Mouse (Mus musculus): ENCODE measurements around the gene Pde4c.

The Pde4c gene

GRCm38 (mm10) chr8:70723486-70724210 is at the start of gene Pde4c:
Pde4c (plus strand) TSS chr8:70723720.
- ChIA-PET CTCF (interaction anchor here in 3 of 4 experiments (0.8 to 10.1 kb wide), 9 partner anchors 28 to 121 kb away, joined by 3 to 92 read pairs (median 3); partner anchors contain the start of genes Rab3a (in 2 of the 3), Arrdc2 (in 1 of the 3) and Mpv17l2 (in 1 of the 3)), POLR2A (interaction anchor here in 3 of 4 experiments (0.5 to 5.1 kb wide), 25 partner anchors 9 to 173 kb away, joined by 3 to 28 read pairs (median 4); partner anchors contain the start of genes Jund (in 2 of the 3), Mpv17l2 (in 2 of the 3), Rab3a (in 2 of the 3) and Arrdc2 (in 1 of the 3))

DNA sequence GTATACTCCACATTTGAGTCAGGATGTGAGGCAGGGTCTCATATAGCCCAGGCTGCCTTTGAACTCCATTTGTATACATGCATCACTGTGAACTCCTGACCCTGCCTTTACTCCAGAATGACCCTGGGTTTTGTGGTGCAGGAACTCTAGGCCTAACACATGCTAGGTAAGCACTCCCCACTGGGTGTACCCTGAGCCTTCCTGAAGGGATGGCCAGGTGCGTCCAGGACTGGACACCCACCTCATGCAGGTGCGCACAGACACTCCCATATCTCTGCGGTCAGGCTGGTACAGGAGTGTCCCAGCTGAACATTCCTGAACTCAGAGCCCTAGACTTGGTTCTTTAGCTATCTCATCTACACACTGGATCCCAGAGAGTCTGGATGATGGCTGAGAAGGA is 49.4 kb upstream of the Pde4c start:
- POLR2A ChIA-PET, result interaction anchor here (0.6 to 21.3 kb wide), 114 partner anchors 8 to 896 kb away, joined by 3 to 1467 read pairs (median 8); partner anchors contain the start of genes Jund (in 4 of the 4), Arrdc2 (in 3 of the 4), Fkbp8 (in 3 of the 4) and Iqcn (in 3 of the 4)
- CTCF ChIA-PET, result interaction anchor here (0.6 to 5.6 kb wide), 25 partner anchors 14 to 388 kb away, joined by 3 to 93 read pairs (median 6); partner anchors contain the start of genes Gm3336 (in 2 of the 4), Jund (in 2 of the 4), Mpv17l2 (in 1 of the 4) and Pgpep1 (in 1 of the 4)

DNA sequence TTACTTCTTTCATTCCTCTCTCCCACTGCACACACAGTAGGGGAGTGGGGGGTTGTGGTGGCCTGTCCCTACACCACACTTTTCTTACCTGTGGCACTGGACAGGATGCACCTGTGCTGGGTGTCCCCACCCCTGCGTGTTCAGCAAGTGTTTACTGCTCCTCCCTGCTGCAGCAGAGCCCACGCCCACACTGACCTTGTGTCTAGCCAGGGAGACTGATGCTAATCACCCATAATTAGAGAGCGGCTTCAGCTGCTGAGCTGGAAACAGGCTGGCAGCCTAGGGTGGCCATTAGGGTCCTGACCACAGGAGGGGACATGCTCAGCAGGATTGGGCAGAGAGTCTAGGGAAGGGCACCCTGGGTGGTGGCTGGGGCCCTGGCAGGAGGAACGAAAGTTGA is 48.8 kb upstream of the Pde4c start:
- ChIA-PET CTCF (interaction anchor here in 3 of 4 experiments (0.6 to 5.6 kb wide), 10 partner anchors 17 to 278 kb away, joined by 3 to 93 read pairs (median 5); partner anchors contain the start of gene Jund (in 1 of the 3)), POLR2A (interaction anchor here (0.8 to 21.3 kb wide), 56 partner anchors 9 to 895 kb away, joined by 3 to 1467 read pairs (median 12); partner anchors contain the start of genes Jund (in 4 of the 4), Iqcn (in 3 of the 4), Arrdc2 (in 2 of the 4) and Gdf15 (in 2 of the 4))

- CTCF ChIA-PET, result interaction anchor here in 2 of 4 experiments (0.7 to 5.6 kb wide), 6 partner anchors 16 to 172 kb away, joined by 3 to 93 read pairs (median 4); partner anchors contain the start of gene Jund (in 1 of the 2)
- POLR2A ChIA-PET, result interaction anchor here (0.6 to 21.3 kb wide), 45 partner anchors 9 to 230 kb away, joined by 3 to 1467 read pairs (median 12); partner anchors contain the start of genes Jund (in 4 of the 4), Arrdc2 (in 2 of the 4), Gdf15 (in 2 of the 4) and Iqcn (in 2 of the 4)
Measured at GRCm38 (mm10) chr8:70675336-70675735, 48.2 kb upstream of the Pde4c start.

DNA sequence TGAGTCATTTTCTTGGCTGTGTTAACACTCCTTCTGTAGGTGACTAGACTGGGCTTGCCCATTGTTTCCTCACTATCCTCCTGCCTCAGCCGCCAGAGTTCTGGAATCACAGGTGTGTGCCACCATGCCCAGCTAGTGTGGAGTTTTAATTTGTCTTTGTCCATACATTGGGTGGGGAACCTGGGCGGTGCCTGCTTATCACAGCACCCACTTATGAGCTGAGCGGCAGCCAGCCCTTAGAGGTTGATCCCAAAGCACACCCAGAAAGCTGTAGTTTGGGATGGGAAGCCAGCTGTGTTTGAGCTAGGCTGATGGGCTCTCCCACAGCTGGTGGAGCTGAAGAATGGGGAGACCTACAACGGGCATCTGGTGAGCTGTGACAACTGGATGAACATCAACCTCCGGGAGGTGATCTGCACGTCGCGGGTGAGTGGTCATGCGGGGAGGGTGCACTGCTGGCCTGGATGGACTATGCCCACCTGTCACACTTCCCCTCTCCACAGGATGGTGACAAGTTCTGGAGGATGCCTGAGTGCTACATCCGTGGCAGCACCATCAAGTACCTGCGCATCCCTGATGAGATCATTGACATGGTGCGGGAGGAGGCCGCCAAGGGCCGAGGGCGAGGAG is 46.0 kb upstream of the Pde4c start:
- POLR2A ChIA-PET, result interaction anchor here in 3 of 4 experiments (0.5 to 21.3 kb wide), 18 partner anchors 8 to 527 kb away, joined by 3 to 1467 read pairs (median 4); partner anchors contain the start of genes Jund (in 3 of the 3) and Iqcn (in 2 of the 3)
- CTCF ChIA-PET, result interaction anchor here in 2 of 4 experiments (0.6 to 1.0 kb wide), 2 partner anchors 41 to 179 kb away, joined by 3 to 5 read pairs; partner anchors contain the start of gene Gm3336 (in 1 of the 2)

GRCm38 (mm10) chr8:70678679-70679078 is 44.8 kb upstream of the Pde4c start:
- POLR2A ChIA-PET, result interaction anchor here in 3 of 4 experiments (1.0 to 21.3 kb wide), 10 partner anchors 10 to 161 kb away, joined by 3 to 1467 read pairs (median 7); partner anchors contain the start of genes Jund (in 3 of the 3), Iqcn (in 2 of the 3), Arrdc2 (in 1 of the 3) and Pgpep1 (in 1 of the 3)
- CTCF ChIA-PET, result interaction anchor here in 1 of 4 experiments (0.6 kb wide), 2 partner anchors 116 to 166 kb away, joined by 3 read pairs; no protein-coding TSS in a partner anchor

DNA sequence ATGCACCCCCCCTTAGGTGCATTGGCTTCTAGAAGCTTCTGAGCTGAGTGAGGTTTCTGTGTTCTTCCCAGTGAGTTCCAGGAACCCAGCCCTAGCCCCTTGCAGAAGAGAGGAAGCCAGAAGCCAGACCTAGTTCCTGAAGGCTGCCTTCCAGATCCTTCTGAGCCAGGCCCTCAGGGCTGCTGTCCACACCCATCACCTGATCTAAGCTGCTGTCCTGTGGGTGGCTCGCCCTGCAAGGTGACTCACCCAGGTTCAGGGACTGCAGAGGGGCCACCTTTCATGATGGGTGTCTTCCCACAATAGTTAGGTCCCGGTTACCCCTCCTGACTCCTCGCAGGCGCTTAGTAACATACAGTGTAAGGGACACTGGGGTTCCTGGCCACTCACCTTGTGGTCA is 44.1 kb upstream of the Pde4c start:
- POLR2A ChIA-PET, result interaction anchor here (1.0 to 21.3 kb wide), 15 partner anchors 10 to 160 kb away, joined by 3 to 1467 read pairs (median 5); partner anchors contain the start of genes Jund (in 3 of the 4), Iqcn (in 2 of the 4), Arrdc2 (in 1 of the 4) and Pgpep1 (in 1 of the 4)
- CTCF ChIA-PET, result interaction anchor here in 2 of 4 experiments (0.6 to 1.4 kb wide), 2 partner anchors 11 kb away, joined by 3 to 4 read pairs; no protein-coding TSS in a partner anchor

- CTCF ChIA-PET, result interaction anchor here in 1 of 4 experiments (1.4 kb wide), 1 partner anchor 11 kb away, joined by 4 read pairs; no protein-coding TSS in a partner anchor
- POLR2A ChIA-PET, result interaction anchor here (0.6 to 21.3 kb wide), 11 partner anchors 11 to 159 kb away, joined by 3 to 1467 read pairs (median 5); partner anchors contain the start of genes Jund (in 3 of the 4), Iqcn (in 2 of the 4), Arrdc2 (in 1 of the 4) and Pgpep1 (in 1 of the 4)
Measured at GRCm38 (mm10) chr8:70680039-70680438, 43.5 kb upstream of the Pde4c start.

GRCm38 (mm10) chr8:70681410-70681809 is 42.1 kb upstream of the Pde4c start:
- ChIA-PET POLR2A (interaction anchor here in 3 of 4 experiments (0.6 to 24.5 kb wide), 9 partner anchors 1 to 182 kb away, joined by 3 to 1467 read pairs (median 18); partner anchors contain the start of genes Iqcn (in 2 of the 3), Jund (in 2 of the 3), Lsm4 (in 2 of the 3) and Pgpep1 (in 2 of the 3)), CTCF (interaction anchor here in 3 of 4 experiments (0.7 to 1.1 kb wide), 4 partner anchors 9 to 28 kb away, joined by 3 to 10 read pairs (median 3); partner anchors contain the start of gene Lsm4 (in 1 of the 3))

DNA sequence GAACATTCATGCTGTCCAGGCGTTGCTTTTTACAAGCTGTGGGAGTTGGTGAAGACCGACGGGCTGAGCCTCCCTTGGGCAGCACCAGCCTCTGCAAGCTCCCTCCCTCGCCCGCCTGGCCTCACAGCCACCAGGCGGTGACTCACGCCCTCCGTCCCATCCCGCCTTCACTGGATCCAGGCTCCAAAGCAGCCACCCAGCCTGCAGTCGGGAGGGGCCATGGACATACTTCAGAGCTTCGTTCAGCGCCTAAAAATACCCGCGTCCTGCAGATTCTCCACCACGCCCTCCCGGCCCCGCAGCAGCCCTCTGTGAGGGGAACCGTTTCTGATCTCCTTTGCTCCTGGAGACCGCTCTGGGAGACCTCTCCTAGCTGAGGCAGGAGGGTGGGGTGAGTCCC is 41.3 kb upstream of the Pde4c start:
- ChIA-PET CTCF (interaction anchor here in 3 of 4 experiments (0.6 to 1.8 kb wide), 9 partner anchors 9 to 683 kb away, joined by 3 to 10 read pairs (median 3); partner anchors contain the start of genes Gm3336 (in 2 of the 3) and Lsm4 (in 2 of the 3)), POLR2A (interaction anchor here (0.5 to 24.5 kb wide), 36 partner anchors 2 to 1887 kb away, joined by 3 to 1467 read pairs (median 4); partner anchors contain the start of genes Lsm4 (in 4 of the 4), Jund (in 3 of the 4), Pgpep1 (in 3 of the 4) and Arrdc2 (in 2 of the 4))

GRCm38 (mm10) chr8:70682692-70683091 is 40.8 kb upstream of the Pde4c start:
- CTCF ChIA-PET, result interaction anchor here in 3 of 4 experiments (0.6 to 1.8 kb wide), 8 partner anchors 10 to 36 kb away, joined by 3 to 10 read pairs (median 3); partner anchors contain the start of genes Lsm4 (in 3 of the 3) and Gm3336 (in 2 of the 3)
- POLR2A ChIA-PET, result interaction anchor here (0.5 to 24.5 kb wide), 34 partner anchors 3 to 1888 kb away, joined by 3 to 1467 read pairs (median 4); partner anchors contain the start of genes Lsm4 (in 4 of the 4), Jund (in 3 of the 4), Pgpep1 (in 3 of the 4) and Arrdc2 (in 2 of the 4)

DNA sequence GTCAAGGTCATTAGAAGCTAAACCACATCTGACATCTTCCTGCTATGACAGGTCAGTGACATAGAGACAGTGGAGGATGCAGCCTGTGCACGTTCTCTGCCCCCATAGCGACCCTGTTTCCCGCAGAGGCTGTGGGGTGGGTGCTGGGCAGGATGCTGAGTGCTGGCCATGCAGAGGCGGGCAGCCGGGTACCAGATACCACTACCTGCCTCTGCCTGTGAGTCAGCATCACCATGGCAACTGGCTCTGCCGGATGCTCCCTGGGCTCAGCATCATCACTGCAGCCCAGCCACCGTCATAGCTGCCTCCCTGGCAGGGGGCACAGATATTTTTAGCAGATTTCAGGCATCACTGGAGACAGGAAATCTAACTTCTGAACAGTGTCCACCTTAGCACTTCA is 39.2 kb upstream of the Pde4c start:
- CTCF ChIA-PET, result interaction anchor here in 2 of 4 experiments (1.5 to 1.8 kb wide), 2 partner anchors 12 to 54 kb away, joined by 3 to 4 read pairs; partner anchors contain the start of gene Lsm4 (in 1 of the 2)
- POLR2A ChIA-PET, result interaction anchor here in 3 of 4 experiments (1.1 to 24.5 kb wide), 10 partner anchors 4 to 155 kb away, joined by 4 to 1467 read pairs (median 28); partner anchors contain the start of genes Jund (in 3 of the 3), Lsm4 (in 3 of the 3), Iqcn (in 2 of the 3) and Arrdc2 (in 1 of the 3)

GRCm38 (mm10) chr8:70687576-70687975 is 35.9 kb upstream of the Pde4c start:
- POLR2A ChIA-PET, result interaction anchor here in 3 of 4 experiments (0.6 to 24.5 kb wide), 6 partner anchors 6 to 167 kb away, joined by 3 to 1467 read pairs (median 196); partner anchors contain the start of genes Jund (in 3 of the 3), Iqcn (in 2 of the 3) and Lsm4 (in 2 of the 3)
- CTCF ChIA-PET, result no interaction called here

GRCm38 (mm10) chr8:70688136-70688535 is 35.4 kb upstream of the Pde4c start:
- ChIA-PET POLR2A (interaction anchor here in 3 of 4 experiments (1.6 to 24.5 kb wide), 7 partner anchors 6 to 176 kb away, joined by 4 to 1467 read pairs (median 127); partner anchors contain the start of genes Jund (in 3 of the 3), Iqcn (in 2 of the 3) and Lsm4 (in 2 of the 3)), CTCF (no interaction called here)

DNA sequence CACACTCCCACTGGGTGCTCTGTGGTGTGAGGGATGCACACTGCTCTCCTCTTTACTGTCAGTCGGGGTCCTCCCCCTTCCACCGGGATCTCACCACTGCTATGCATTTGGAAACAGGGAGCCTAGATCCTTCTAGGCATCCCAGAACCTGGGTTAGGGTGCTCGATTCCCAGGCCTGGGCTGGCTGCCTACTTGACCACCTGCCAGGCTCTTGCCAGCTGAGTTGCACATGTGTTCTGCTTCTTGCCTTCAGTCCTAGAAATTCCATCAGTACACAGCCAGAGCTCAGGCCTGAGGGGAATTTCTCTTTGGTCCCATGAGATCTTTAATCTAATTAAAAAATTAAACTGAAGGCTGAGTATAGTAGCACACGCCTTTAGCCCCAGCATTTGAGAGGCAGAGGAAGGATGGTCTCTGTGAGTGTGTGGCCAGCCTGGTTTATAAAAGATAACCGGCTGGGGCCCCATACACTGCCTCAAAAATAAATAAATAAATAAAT is 33.6 kb upstream of the Pde4c start:
- ChIA-PET CTCF (interaction anchor here in 1 of 4 experiments (0.5 kb wide), 1 partner anchor 140 kb away, joined by 4 read pairs; no protein-coding TSS in a partner anchor), POLR2A (interaction anchor here in 3 of 4 experiments (0.6 to 24.5 kb wide), 17 partner anchors 4 to 715 kb away, joined by 3 to 1467 read pairs (median 5); partner anchors contain the start of genes Jund (in 3 of the 3), Lsm4 (in 3 of the 3), Iqcn (in 2 of the 3) and Pgpep1 (in 2 of the 3))
